ENCODE assay signal across 8 mouse cellular contexts in the genomic region with DNA sequence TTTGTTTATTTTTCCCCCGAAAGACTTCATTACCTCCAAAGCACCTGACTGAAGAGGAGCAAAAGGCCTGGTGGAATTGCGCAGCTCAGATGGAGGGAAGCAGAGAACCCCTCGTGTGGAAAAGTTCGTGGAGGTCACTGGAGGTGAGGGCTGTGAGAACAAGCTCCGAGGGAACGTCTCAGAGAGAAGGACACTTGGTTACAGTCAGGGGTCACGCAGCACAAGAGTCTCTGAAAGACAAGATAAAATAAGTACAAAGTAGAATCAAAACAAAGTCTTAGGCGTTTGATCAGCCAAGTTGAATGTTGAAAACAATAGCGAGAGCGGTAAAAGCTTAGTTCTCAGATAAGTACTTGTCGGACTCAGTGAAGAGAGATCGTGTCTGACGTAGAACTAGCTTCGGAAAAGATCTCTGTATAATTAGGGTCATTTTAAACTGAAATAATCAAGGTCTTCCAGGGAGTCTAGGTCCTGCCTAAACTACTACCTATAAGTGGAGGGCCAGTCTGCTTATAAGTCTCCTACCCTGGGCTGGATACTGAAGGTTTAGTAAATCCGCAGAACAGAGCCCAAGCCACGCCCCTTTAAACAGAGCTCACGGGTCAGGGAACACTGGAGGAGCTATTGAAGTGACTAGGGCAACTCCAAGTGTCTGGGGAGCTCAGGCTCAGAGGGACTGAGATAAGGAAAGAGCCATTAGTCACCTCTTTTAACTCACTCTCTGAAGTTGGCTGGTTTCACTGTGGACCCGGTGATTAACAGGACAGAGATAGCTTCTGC. TPM values are rescaled to one million over a fixed set of nuclear protein-coding genes. Genes with fewer than 3 reads are reported as not detected.
DNase-seq lines count a peak whose midpoint lies in the region; ATAC-seq and TF ChIP-seq lines count a peak whose summit lies in the region.

No protein-coding gene starts in this region.

- peak; percentile 35 for DNase-seq in adipocyte (ENCODE audit: low spot score)
- DNase-seq in kidney, postnatal 0 days (ENCODE audit: low spot score), result peak; percentile 58
- DNase-seq in left cerebral cortex, adult 9 months (ENCODE audit: low spot score in 2 of 2), result no peak
- DNase-seq in c-Kit-positive CD71-positive TER-119-positive erythroid progenitor cells, embryonic 14.5 days (ENCODE audit: low spot score), result no peak
- no peak for DNase-seq in cerebellum, adult 9-10 months

- no peaks in the 10 kb centered on the region for H3K9me3 ChIP-seq in kidney, postnatal 0 days (replicated peaks; ENCODE audit: low read length)
- no peaks in the 10 kb centered on the region for H3K9me3 ChIP-seq in forebrain, embryonic 13.5 days (replicated peaks)

- ATAC-seq in granulocyte monocyte progenitor cell, adult 5-6 weeks (replicated peaks; ENCODE audit: poor library complexity, severe bottlenecking), result peak; percentile 50
- ATAC-seq in kidney, postnatal 0 days (replicated peaks; ENCODE audit: low FRiP score, low read depth), result peak; percentile 61; the same call in 1 of the 2 replicates
- ATAC-seq in megakaryocyte-erythroid progenitor cell, adult 5-6 weeks (replicated peaks; ENCODE audit: low FRiP score, low TSS enrichment, poor library complexity, severe bottlenecking), result peak; percentile 63
- no peak for ATAC-seq in forebrain, embryonic 13.5 days

- no peaks in the 10 kb centered on the region for H3K4me1 ChIP-seq in kidney, postnatal 0 days (replicated peaks; ENCODE audit: insufficient read depth, low read length)
- H3K4me1 ChIP-seq in forebrain, embryonic 13.5 days, result peaks cover 7% of the 10 kb centered on the region

- no peak overlapping the region for H3K9ac ChIP-seq in kidney, postnatal 0 days (ENCODE audit: low read depth, low read length)
- H3K9ac ChIP-seq in forebrain, embryonic 13.5 days, result no peak overlapping the region

- 30% methylated on average over 18 of the region's 18 CpGs for WGBS in kidney, postnatal 0 days
- WGBS in forebrain, embryonic 13.5 days, result 27% methylated on average over 18 of the region's 18 CpGs

- H3K4me2 ChIP-seq in kidney, postnatal 0 days (ENCODE audit: low read length), result peak overlapping the region; percentile 23; the same call in 1 of the 2 replicates
- no peak overlapping the region for H3K4me2 ChIP-seq in forebrain, embryonic 13.5 days

- H3K36me3 ChIP-seq in kidney, postnatal 0 days (ENCODE audit: insufficient read depth, low read length), result no peaks in the 10 kb centered on the region
- no peaks in the 10 kb centered on the region for H3K36me3 ChIP-seq in forebrain, embryonic 13.5 days (ENCODE audit: poor library complexity, severe bottlenecking)

- no peak overlapping the region for H3K4me3 ChIP-seq in kidney, postnatal 0 days (replicated peaks; ENCODE audit: low read depth, low read length)
- no peak overlapping the region for H3K4me3 ChIP-seq in forebrain, embryonic 13.5 days

- no peak for TF ChIP-seq CTCF in kidney, postnatal 0 days (IDR thresholded peaks at IDR 0.05; ENCODE audit: low read depth)

- H3K27me3 ChIP-seq in kidney, postnatal 0 days (ENCODE audit: insufficient read depth, low read length), result no peaks in the 10 kb centered on the region
- peaks cover 9% of the 10 kb centered on the region; the same call in 1 of the 2 replicates for H3K27me3 ChIP-seq in forebrain, embryonic 13.5 days

- peak overlapping the region; percentile 73 for H3K27ac ChIP-seq in kidney, postnatal 0 days
- no peak overlapping the region for H3K27ac ChIP-seq in forebrain, embryonic 13.5 days

RNA-seq across cellular contexts. Expression of a gene that starts 33.1 kb away (rescaled TPM):
- 32.6 and 53.3 TPM in 2 replicates for total RNA-seq in granulocyte monocyte progenitor cell, adult 5-6 weeks (2014; fragmentation: Nextera tagmentation)
- total RNA-seq in granulocyte monocyte progenitor cell, adult 5-6 weeks (2017), result 38.8 and 72.7 TPM in 2 replicates
- polyA plus RNA-seq in kidney, postnatal 0 days (2015; fragmentation: Nextera tagmentation; extraction: Ambion mirVana), result 25.4 and 25.8 TPM in 2 replicates
- 29.8 and 38.0 TPM in 2 replicates for total RNA-seq in megakaryocyte-erythroid progenitor cell, adult 5-6 weeks (2014; fragmentation: Nextera tagmentation)
- 36.1 and 36.3 TPM in 2 replicates for total RNA-seq in megakaryocyte-erythroid progenitor cell, adult 5-6 weeks (2017)
- 17.1 and 18.9 TPM in 2 replicates for polyA plus RNA-seq in forebrain, embryonic 13.5 days (2015; fragmentation: Nextera tagmentation; extraction: Ambion mirVana)

Comparison
In these comparisons a context has a peak if more than half of its experiments do, and no peak if none do; other contexts are left out.
1. DNase-seq: peak in adipocyte (single experiment) and kidney, postnatal 0 days (single experiment); none in left cerebral cortex, adult 9 months (0 of 2), c-Kit-positive CD71-positive TER-119-positive erythroid progenitor cells, embryonic 14.5 days (single experiment) and cerebellum, adult 9-10 months (single experiment).